Mouse (Mus musculus) E14TG2a.4 (cell line): ENCODE results near the gene Tesk2.

Experiments
- CTCF ChIP-seq: conservative IDR thresholded peaks from 2 replicates; pipeline ENCODE4 v1.5.1; 2014; ENCODE audit warnings: low read length
- NANOG ChIP-seq: IDR thresholded peaks from 2 replicates; pipeline ENCODE4 v1.6.1; 2014; ENCODE audit warnings: borderline replicate concordance, low read length, mixed read lengths

DNA sequence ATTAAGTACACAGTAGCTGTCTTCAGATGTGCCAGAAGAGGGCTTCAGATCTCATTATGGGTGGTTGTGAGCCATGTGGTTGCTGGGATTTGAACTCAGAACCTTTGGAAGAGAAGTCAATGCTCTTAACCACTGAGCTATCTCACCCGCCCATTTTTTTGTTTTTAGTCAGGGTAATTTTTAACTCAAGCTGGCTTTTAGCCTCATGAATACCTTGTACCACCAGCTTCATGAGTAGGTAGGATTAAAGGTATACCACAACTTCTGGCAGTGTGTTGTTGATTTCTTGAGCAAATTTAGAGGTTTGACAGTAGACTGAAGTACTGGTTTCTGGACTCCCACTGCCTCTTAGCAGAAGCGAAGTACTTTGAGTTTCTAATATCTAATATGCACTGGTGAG is 28.6 kb upstream of the Tesk2 start:
- TF ChIP-seq CTCF (no peak), NANOG (no peak)
